Mouse (Mus musculus) heart, postnatal 0 days (tissue): ENCODE measurements at regions not wholly inside any gene's neighbourhood (a gene's known extent, or its start where the extent isn't known, plus 50 kb on each side); places are given as distances from the start of the nearest gene placed in this dataset.

Experiments used
- ATAC-seq: fragments of 200-750 bp; cut with Nextera tagmentation; 2 replicates; pipeline ENCODE4 v1.8.0; 2017; ENCODE audit warnings: low read depth, moderate number of reproducible peaks, moderate library complexity; ENCODE audit not compliant: insufficient read depth
- DNase-seq: peaks from one replicate; pipeline ENCODE4 v3.0.0-alpha.2; 2016; ENCODE audit warnings: low spot score
- H3K27ac ChIP-seq: fragments of 300-500 bp; sonication (generic); 2 replicates; pipeline ENCODE4 v1.5.1; 2014; ENCODE audit warnings: low read depth, mild to moderate bottlenecking
- H3K27me3 ChIP-seq: fragments of 300-500 bp; sonication (generic); 2 replicates; pipeline ENCODE4 v1.6.1; 2014; ENCODE audit warnings: low read length, mixed read lengths; ENCODE audit not compliant: control insufficient read depth, insufficient read depth
- H3K36me3 ChIP-seq: fragments of 300-500 bp; sonication (generic); replicated peaks from 2 replicates; pipeline ENCODE4 v1.6.1; 2014; ENCODE audit warnings: low read length, mixed read lengths; ENCODE audit not compliant: control insufficient read depth, insufficient read depth
- H3K4me1 ChIP-seq: fragments of 300-500 bp; sonication (generic); 2 replicates; pipeline ENCODE4 v1.6.1; 2014; ENCODE audit warnings: antibody characterized with exemption; ENCODE audit not compliant: control insufficient read depth, insufficient read depth
- H3K4me2 ChIP-seq: fragments of 300-500 bp; sonication (generic); 2 replicates; pipeline ENCODE4 v1.6.1; 2014; ENCODE audit warnings: low read depth, mild to moderate bottlenecking, low read length, moderate library complexity
- H3K4me3 ChIP-seq: fragments of 300-500 bp; sonication (generic); 2 replicates; pipeline ENCODE4 v1.5.1; 2014; ENCODE audit warnings: low read depth, low read length
- H3K9ac ChIP-seq: fragments of 300-500 bp; sonication (generic); replicated peaks from 2 replicates; pipeline ENCODE4 v1.6.1; 2014; ENCODE audit warnings: low read depth, low read length, mixed read lengths
- H3K9me3 ChIP-seq: fragments of 300-500 bp; sonication (generic); replicated peaks from 2 replicates; pipeline ENCODE4 v1.6.1; 2016; ENCODE audit warnings: low read length; ENCODE audit not compliant: control insufficient read depth
- CTCF ChIP-seq: IDR thresholded peaks from 2 replicates; pipeline ENCODE4 v1.5.1; 2016; ENCODE audit warnings: antibody characterized with exemption, control low read depth, low read depth
- EP300 ChIP-seq: IDR thresholded peaks from 2 replicates; pipeline ENCODE4 v1.6.1; 2016; ENCODE audit warnings: antibody characterized with exemption, low read depth
- WGBS: fragments of 180-500 bp; shearing (Covaris S2); extraction: QIAGEN DNeasy Blood & Tissue Kit; methylation state at CpG from one replicate; pipeline ENCODE4 v1.1.7; 2014; 5-methylcytosine and 5-hydroxymethylcytosine counted together

DNA sequence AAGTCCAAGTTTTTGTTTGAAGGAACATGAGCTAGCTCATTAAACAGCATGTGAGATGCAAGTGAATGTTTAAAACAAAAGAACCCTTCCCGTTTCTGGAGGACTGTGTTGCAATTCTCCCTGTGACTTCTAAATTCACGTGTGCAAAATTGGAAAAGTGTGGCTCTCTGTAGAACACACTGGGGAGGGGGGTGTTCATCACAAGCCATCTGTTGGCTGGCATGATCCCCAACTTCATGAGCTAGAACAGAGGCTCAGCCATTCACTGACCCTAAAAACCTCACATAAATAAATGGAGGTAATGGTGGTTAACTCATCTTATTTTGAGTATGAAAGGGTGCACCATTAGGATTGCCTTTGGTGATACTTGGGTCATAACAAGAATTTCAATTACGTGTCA is 69.3 kb upstream of the Phyhipl start:
- Histone ChIP-seq H3K27me3 (no peaks in the 10 kb centered on the region), H3K36me3 (no peaks in the 10 kb centered on the region), H3K9ac (no peak overlapping the region), H3K4me3 (no peak overlapping the region), H3K27ac (no peak overlapping the region), H3K9me3 (no peaks in the 10 kb centered on the region), H3K4me2 (no peak overlapping the region), H3K4me1 (no peaks in the 10 kb centered on the region)
- TF ChIP-seq EP300 (no peak), CTCF (no peak)
- no peak for DNase-seq
- no peak for ATAC-seq
- WGBS: 74% methylated on average over 3 of the region's 3 CpGs

DNA sequence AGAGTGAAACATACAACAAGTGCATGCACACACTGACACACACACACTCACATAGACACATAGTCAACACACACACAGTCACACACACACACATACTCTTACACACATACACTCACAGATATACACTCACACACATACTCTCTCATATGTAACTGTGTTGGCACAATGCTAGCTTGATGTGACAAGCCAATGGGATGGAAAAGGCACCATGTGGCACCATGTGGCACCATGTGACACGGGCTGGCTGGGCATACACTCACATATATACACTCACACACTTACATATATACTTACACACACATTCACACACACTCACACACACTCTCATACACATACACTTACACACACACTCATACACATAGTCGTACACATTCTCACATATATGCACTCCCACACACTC is 67.0 kb upstream of the Phyhipl start:
- no peak for DNase-seq
- no peak overlapping the region for H3K27ac ChIP-seq
- no peak overlapping the region for H3K4me2 ChIP-seq
- H3K9ac ChIP-seq: no peak overlapping the region
- no peaks in the 10 kb centered on the region for H3K36me3 ChIP-seq
- no peak for ATAC-seq
- no peak for TF ChIP-seq EP300
- TF ChIP-seq CTCF: no peak
- H3K4me3 ChIP-seq: no peak overlapping the region
- no peaks in the 10 kb centered on the region for H3K4me1 ChIP-seq
- H3K9me3 ChIP-seq: no peaks in the 10 kb centered on the region
- H3K27me3 ChIP-seq: no peaks in the 10 kb centered on the region
- 71% methylated on average over 2 of the region's 2 CpGs for WGBS

DNA sequence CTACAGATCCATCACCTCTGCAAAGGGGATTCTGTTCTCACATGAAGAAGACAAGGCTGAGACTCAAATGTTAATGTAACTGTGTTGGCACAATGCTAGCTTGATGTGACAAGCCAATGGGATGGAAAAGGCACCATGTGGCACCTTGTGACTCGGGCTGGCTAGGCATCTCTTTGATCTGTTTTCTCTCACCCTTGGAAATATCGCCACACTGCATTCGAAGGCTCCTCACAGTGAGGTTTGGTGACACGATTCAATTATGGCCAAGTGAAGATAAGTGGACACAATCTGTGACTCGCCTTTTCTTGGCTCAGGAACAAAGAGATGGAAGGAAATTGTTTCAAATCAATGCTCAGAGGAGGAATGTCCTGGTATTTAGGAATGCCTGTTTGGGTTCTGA is 66.6 kb upstream of the Phyhipl start:
- no peaks in the 10 kb centered on the region for H3K36me3 ChIP-seq
- TF ChIP-seq EP300 (no peak), CTCF (no peak)
- no peak overlapping the region for H3K4me3 ChIP-seq
- no peak overlapping the region for H3K9ac ChIP-seq
- ATAC-seq (no peak), DNase-seq (no peak)
- H3K4me2 ChIP-seq: no peak overlapping the region
- H3K27me3 ChIP-seq: no peaks in the 10 kb centered on the region
- WGBS: 50% methylated on average over 5 of the region's 5 CpGs
- H3K27ac ChIP-seq: no peak overlapping the region
- H3K4me1 ChIP-seq: no peaks in the 10 kb centered on the region
- no peaks in the 10 kb centered on the region for H3K9me3 ChIP-seq

DNA sequence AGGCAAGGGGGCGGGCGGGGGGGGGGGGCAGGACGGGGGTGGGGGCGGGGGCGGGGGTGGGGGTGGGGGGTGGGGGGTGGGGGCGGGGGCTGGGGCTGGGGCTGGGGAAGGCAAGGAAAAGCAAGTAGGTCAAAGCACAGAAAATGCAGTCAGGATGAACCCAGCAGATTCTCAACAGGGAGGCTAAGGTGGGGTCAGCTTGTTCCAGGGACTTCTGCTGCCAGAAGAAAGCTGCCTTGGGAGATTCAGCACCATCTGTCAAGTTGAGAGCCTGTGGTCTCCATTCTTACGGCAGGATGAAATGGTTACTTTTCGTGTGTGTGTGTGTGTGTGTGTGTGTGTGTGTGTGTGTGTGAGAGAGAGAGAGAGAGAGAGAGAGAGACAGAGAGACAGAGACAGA is 61.7 kb upstream of the Phyhipl start:
- no peak for DNase-seq
- H3K27ac ChIP-seq: peak overlapping the region; percentile 51; the same call in 1 of the 2 replicates
- no peaks in the 10 kb centered on the region for H3K27me3 ChIP-seq
- H3K4me2 ChIP-seq: peak overlapping the region; percentile 12; the same call in 1 of the 2 replicates
- no peak for TF ChIP-seq EP300
- TF ChIP-seq CTCF: no peak
- no peaks in the 10 kb centered on the region for H3K9me3 ChIP-seq
- H3K4me1 ChIP-seq: no peaks in the 10 kb centered on the region
- 29% methylated on average over 2 of the region's 8 CpGs for WGBS
- no peak overlapping the region for H3K4me3 ChIP-seq
- no peaks in the 10 kb centered on the region for H3K36me3 ChIP-seq
- no peak for ATAC-seq
- H3K9ac ChIP-seq: no peak overlapping the region

GRCm38 (mm10) chr10:70717025-70717424 is 61.3 kb upstream of the Phyhipl start:
- ATAC-seq (0 out of 2 replicates have a peak, but pooled peaks have one; percentile 36), DNase-seq (peak; percentile 57)
- Histone ChIP-seq H3K27me3 (no peaks in the 10 kb centered on the region), H3K4me3 (no peak overlapping the region), H3K4me2 (no peak overlapping the region; the same call in 1 of the 2 replicates), H3K36me3 (no peaks in the 10 kb centered on the region), H3K4me1 (no peaks in the 10 kb centered on the region), H3K27ac (0 out of 2 replicates have a peak overlapping the region, but pooled peaks have one; percentile 30), H3K9me3 (no peaks in the 10 kb centered on the region), H3K9ac (no peak overlapping the region)
- TF ChIP-seq CTCF (no peak), EP300 (no peak)
- 10% methylated on average over 6 of the region's 6 CpGs for WGBS

GRCm38 (mm10) chr10:70713306-70713705 is 57.5 kb upstream of the Phyhipl start:
- Histone ChIP-seq H3K27me3 (no peaks in the 10 kb centered on the region), H3K4me3 (no peak overlapping the region), H3K4me1 (no peaks in the 10 kb centered on the region), H3K27ac (no peak overlapping the region), H3K9me3 (no peaks in the 10 kb centered on the region), H3K4me2 (no peak overlapping the region), H3K36me3 (no peaks in the 10 kb centered on the region), H3K9ac (no peak overlapping the region)
- ATAC-seq: no peak
- no peak for TF ChIP-seq EP300
- TF ChIP-seq CTCF: no peak
- WGBS: 59% methylated on average over 7 of the region's 7 CpGs
- no peak for DNase-seq
